Mouse (Mus musculus): Measurements from ENCODE around the gene Dgkz. TPM values are rescaled to one million over a fixed set of nuclear protein-coding genes. Genes with fewer than 3 reads are reported as not detected.

Dgkz gene
- total RNA-seq, 4 experiments from 2014 or later = 414 to 471 (median 424) TPM

GRCm38 (mm10) chr2:91996006-91996405 lies 20.3 kb upstream of the Dgkz start:
- DNase-seq (ENCODE audit: low spot score in 2 of 2) = no peak

- DNase-seq (ENCODE audit: low spot score in 2 of 2) = no peak
These were observed 17.7 kb upstream of the Dgkz start for GRCm38 (mm10) chr2:91993409-91993808.

GRCm38 (mm10) chr2:91989750-91990149 lies 14.1 kb upstream of the Dgkz start:
- no peak for DNase-seq (ENCODE audit: low spot score in 2 of 2)

GRCm38 (mm10) chr2:91987542-91987941 lies 11.9 kb upstream of the Dgkz start:
- DNase-seq (ENCODE audit: low spot score in 2 of 2) = peak in 1 of 2 experiments; percentile 93

GRCm38 (mm10) chr2:91986071-91986470 lies 10.4 kb upstream of the Dgkz start:
- no peak for DNase-seq (ENCODE audit: low spot score in 2 of 2)

- DNase-seq (ENCODE audit: low spot score in 2 of 2) = no peak
These were observed 9.4 kb upstream of the Dgkz start for GRCm38 (mm10) chr2:91984906-91985525.

GRCm38 (mm10) chr2:91984439-91984838 lies 8.8 kb upstream of the Dgkz start:
- DNase-seq (ENCODE audit: low spot score in 2 of 2) = no peak

- DNase-seq (ENCODE audit: low spot score in 2 of 2) = no peak
These were observed 5.2 kb upstream of the Dgkz start for GRCm38 (mm10) chr2:91980830-91981229.

GRCm38 (mm10) chr2:91980245-91980644 lies 4.6 kb upstream of the Dgkz start:
- DNase-seq (ENCODE audit: low spot score in 2 of 2) = no peak

- no peak for DNase-seq (ENCODE audit: low spot score in 2 of 2)
These were observed 2.9 kb upstream of the Dgkz start for GRCm38 (mm10) chr2:91978547-91978946.

GRCm38 (mm10) chr2:91977960-91978359 lies 2.3 kb upstream of the Dgkz start:
- no peak for DNase-seq (ENCODE audit: low spot score in 2 of 2)

- no peak for DNase-seq (ENCODE audit: low spot score in 2 of 2)
These were observed 2.1 kb downstream of the Dgkz start for GRCm38 (mm10) chr2:91973416-91974135.

- DNase-seq (ENCODE audit: low spot score in 2 of 2) = no peak
These were observed 3.5 kb downstream of the Dgkz start for GRCm38 (mm10) chr2:91972121-91972566.

- DNase-seq (ENCODE audit: low spot score in 2 of 2) = peak in 1 of 2 experiments; percentile 77
These were observed 4.2 kb downstream of the Dgkz start for GRCm38 (mm10) chr2:91971231-91972097.

GRCm38 (mm10) chr2:91967962-91968361 lies 7.7 kb downstream of the Dgkz start:
- DNase-seq (ENCODE audit: low spot score in 2 of 2) = no peak

GRCm38 (mm10) chr2:91966367-91966766 lies 9.3 kb downstream of the Dgkz start:
- DNase-seq (ENCODE audit: low spot score in 2 of 2) = no peak

- no peak for DNase-seq (ENCODE audit: low spot score in 2 of 2)
These were observed 10.2 kb downstream of the Dgkz start for GRCm38 (mm10) chr2:91965417-91965816.

- no peak for DNase-seq (ENCODE audit: low spot score in 2 of 2)
These were observed 11.0 kb downstream of the Dgkz start for GRCm38 (mm10) chr2:91964610-91965204.

- DNase-seq (ENCODE audit: low spot score in 2 of 2) = peak; percentile 83 to 90
These were observed 12.2 kb downstream of the Dgkz start for GRCm38 (mm10) chr2:91963443-91963932.

- no peak for DNase-seq (ENCODE audit: low spot score in 2 of 2)
These were observed 12.7 kb downstream of the Dgkz start for GRCm38 (mm10) chr2:91962864-91963401.
